Mouse (Mus musculus): Measurements from ENCODE around the gene Bcl2l13. TPM values are rescaled to one million over a fixed set of nuclear protein-coding genes. Genes with fewer than 3 reads are reported as not detected.

Gene Bcl2l13
- total RNA-seq, 1 experiment: 19.5 TPM

- no peak for TF ChIP-seq CHD2 (IDR thresholded peaks at IDR 0.05; ENCODE audit: low read depth, low read length)
- no peak for TF ChIP-seq MAFK (IDR thresholded peaks at IDR 0.05; ENCODE audit: insufficient read depth, low read depth, low read length)
- no peak for TF ChIP-seq ZC3H11A (IDR thresholded peaks at IDR 0.05; ENCODE audit: borderline replicate concordance, low read depth, low read length)
- TF ChIP-seq HCFC1 (IDR thresholded peaks at IDR 0.05; ENCODE audit: borderline replicate concordance, insufficient read depth, low read length): no peak
- no peak for TF ChIP-seq ZNF384 (IDR thresholded peaks at IDR 0.05; ENCODE audit: low read depth, low read length)
- no peak overlapping the region for H3K4me3 ChIP-seq (ENCODE audit: insufficient read depth in 1 of 2, low read depth in 1 of 2, low read length in 2 of 2, poor library complexity in 1 of 2, severe bottlenecking in 1 of 2)
- in situ Hi-C loops (cut with MboI; ENCODE audit: low sequenced_read_pairs in 2 of 2, unreplicated experiment in 2 of 2): no loop called here
- H3K9ac ChIP-seq (ENCODE audit: insufficient read depth, low read depth, low read length, poor library complexity, severe bottlenecking): no peak overlapping the region
- peaks cover 3 to 6% of the 10 kb centered on the region in 2 experiments; a peak in 1 of 4 replicates for H3K4me1 ChIP-seq (ENCODE audit: control insufficient read depth in 2 of 2, insufficient read depth in 2 of 2, low read length in 2 of 2, poor library complexity in 1 of 2)
- no peak for DNase-seq (ENCODE audit: low read depth, low spot score)
- peaks cover 3% of the 10 kb centered on the region for H3K36me3 ChIP-seq (ENCODE audit: control insufficient read depth, insufficient read depth, low read length, poor library complexity, severe bottlenecking)
- H3K27ac ChIP-seq (ENCODE audit: insufficient read depth, low read depth, low read length, poor library complexity, severe bottlenecking): no peak overlapping the region
- no peaks in the 10 kb centered on the region for H3K9me3 ChIP-seq (ENCODE audit: control insufficient read depth, insufficient read depth, low read depth, low read length)
Observed at GRCm38 (mm10) chr6:120858217-120858711, 22.3 kb downstream of the Bcl2l13 start.

GRCm38 (mm10) chr6:120860079-120860478, 24.1 kb downstream of the Bcl2l13 start:
- no peak for TF ChIP-seq MAFK (IDR thresholded peaks at IDR 0.05; ENCODE audit: insufficient read depth, low read depth, low read length)
- no peak for TF ChIP-seq ZNF384 (IDR thresholded peaks at IDR 0.05; ENCODE audit: low read depth, low read length)
- TF ChIP-seq CHD2 (IDR thresholded peaks at IDR 0.05; ENCODE audit: low read depth, low read length): no peak
- no peak for TF ChIP-seq ZC3H11A (IDR thresholded peaks at IDR 0.05; ENCODE audit: borderline replicate concordance, low read depth, low read length)
- Histone ChIP-seq H3K27ac (ENCODE audit: insufficient read depth, low read depth, low read length, poor library complexity, severe bottlenecking) (no peak overlapping the region), H3K9ac (ENCODE audit: insufficient read depth, low read depth, low read length, poor library complexity, severe bottlenecking) (no peak overlapping the region), H3K4me1 (ENCODE audit: control insufficient read depth in 2 of 2, insufficient read depth in 2 of 2, low read length in 2 of 2, poor library complexity in 1 of 2) (peaks cover 3 to 6% of the 10 kb centered on the region in 2 experiments; a peak in 1 of 4 replicates), H3K36me3 (ENCODE audit: control insufficient read depth, insufficient read depth, low read length, poor library complexity, severe bottlenecking) (no peaks in the 10 kb centered on the region; the same call in 1 of the 2 replicates), H3K9me3 (ENCODE audit: control insufficient read depth, insufficient read depth, low read depth, low read length) (no peaks in the 10 kb centered on the region), H3K4me3 (ENCODE audit: insufficient read depth in 1 of 2, low read depth in 1 of 2, low read length in 2 of 2, poor library complexity in 1 of 2, severe bottlenecking in 1 of 2) (no peak overlapping the region)
- no peak for DNase-seq (ENCODE audit: low read depth, low spot score)
- in situ Hi-C loops (cut with MboI; ENCODE audit: low sequenced_read_pairs in 2 of 2, unreplicated experiment in 2 of 2): no loop called here

- no peak overlapping the region for H3K27ac ChIP-seq (ENCODE audit: insufficient read depth, low read depth, low read length, poor library complexity, severe bottlenecking)
- H3K4me3 ChIP-seq (ENCODE audit: insufficient read depth in 1 of 2, low read depth in 1 of 2, low read length in 2 of 2, poor library complexity in 1 of 2, severe bottlenecking in 1 of 2): no peak overlapping the region
- in situ Hi-C loops (cut with MboI; ENCODE audit: low sequenced_read_pairs in 2 of 2, unreplicated experiment in 2 of 2): no loop called here
- no peaks in the 10 kb centered on the region for H3K9me3 ChIP-seq (ENCODE audit: control insufficient read depth, insufficient read depth, low read depth, low read length)
- H3K4me1 ChIP-seq (ENCODE audit: control insufficient read depth in 2 of 2, insufficient read depth in 2 of 2, low read length in 2 of 2, poor library complexity in 1 of 2): no peaks in the 10 kb centered on the region
- H3K9ac ChIP-seq (ENCODE audit: insufficient read depth, low read depth, low read length, poor library complexity, severe bottlenecking): no peak overlapping the region
- DNase-seq (ENCODE audit: low read depth, low spot score): no peak
- TF ChIP-seq ZC3H11A (IDR thresholded peaks at IDR 0.05; ENCODE audit: borderline replicate concordance, low read depth, low read length): no peak
- TF ChIP-seq MAFK (IDR thresholded peaks at IDR 0.05; ENCODE audit: insufficient read depth, low read depth, low read length): no peak
- TF ChIP-seq HCFC1 (IDR thresholded peaks at IDR 0.05; ENCODE audit: borderline replicate concordance, insufficient read depth, low read length): no peak
- TF ChIP-seq CHD2 (IDR thresholded peaks at IDR 0.05; ENCODE audit: low read depth, low read length): no peak
- peaks cover 5% of the 10 kb centered on the region; the same call in 1 of the 2 replicates for H3K36me3 ChIP-seq (ENCODE audit: control insufficient read depth, insufficient read depth, low read length, poor library complexity, severe bottlenecking)
Observed at GRCm38 (mm10) chr6:120866051-120866814, 30.2 kb downstream of the Bcl2l13 start.

- Histone ChIP-seq H3K36me3 (ENCODE audit: control insufficient read depth, insufficient read depth, low read length, poor library complexity, severe bottlenecking) (peaks cover 5% of the 10 kb centered on the region; the same call in 1 of the 2 replicates), H3K9ac (ENCODE audit: insufficient read depth, low read depth, low read length, poor library complexity, severe bottlenecking) (no peak overlapping the region), H3K9me3 (ENCODE audit: control insufficient read depth, insufficient read depth, low read depth, low read length) (no peaks in the 10 kb centered on the region), H3K4me3 (ENCODE audit: insufficient read depth in 1 of 2, low read depth in 1 of 2, low read length in 2 of 2, poor library complexity in 1 of 2, severe bottlenecking in 1 of 2) (no peak overlapping the region), H3K4me1 (ENCODE audit: control insufficient read depth in 2 of 2, insufficient read depth in 2 of 2, low read length in 2 of 2, poor library complexity in 1 of 2) (no peaks in the 10 kb centered on the region), H3K27ac (ENCODE audit: insufficient read depth, low read depth, low read length, poor library complexity, severe bottlenecking) (no peak overlapping the region)
- in situ Hi-C loops (cut with MboI; ENCODE audit: low sequenced_read_pairs in 2 of 2, unreplicated experiment in 2 of 2): no loop called here
- DNase-seq (ENCODE audit: low read depth, low spot score): no peak
- TF ChIP-seq HCFC1 (IDR thresholded peaks at IDR 0.05; ENCODE audit: borderline replicate concordance, insufficient read depth, low read length): no peak
- no peak for TF ChIP-seq CHD2 (IDR thresholded peaks at IDR 0.05; ENCODE audit: low read depth, low read length)
- no peak for TF ChIP-seq ZC3H11A (IDR thresholded peaks at IDR 0.05; ENCODE audit: borderline replicate concordance, low read depth, low read length)
- no peak for TF ChIP-seq ZNF384 (IDR thresholded peaks at IDR 0.05; ENCODE audit: low read depth, low read length)
- no peak for TF ChIP-seq MAFK (IDR thresholded peaks at IDR 0.05; ENCODE audit: insufficient read depth, low read depth, low read length)
Observed at GRCm38 (mm10) chr6:120868824-120869223, 32.8 kb downstream of the Bcl2l13 start.
